Comparison of ENCODE assay signal across 13 mouse cellular contexts in genomic region chr10:43003466-43003757, GRCm38 (mm10).
DNase-seq lines count a peak whose midpoint lies in the region; ATAC-seq and TF ChIP-seq lines count a peak whose summit lies in the region.
"Had no signal": no experiment of that assay in that cellular context is flagged by ENCODE, and none has a peak within 500 bp of the region (broad histone marks: within the 10 kb centered on the region; RNA-seq: fewer than 3 reads in every experiment).

No protein-coding gene starts in this region.

- H3K4me2 ChIP-seq in kidney, postnatal 0 days (ENCODE audit: low read length), result peak overlapping the region; percentile 93
- H3K4me2 ChIP-seq in embryonic facial prominence, embryonic 12.5 days (replicated peaks), result peak overlapping the region; percentile 55; the same call in 1 of the 2 replicates
- H3K4me2 ChIP-seq in liver, postnatal 0 days (ENCODE audit: low read depth, low read length), result peak overlapping the region; percentile 77; the same call in 1 of the 2 replicates

- H3K36me3 ChIP-seq in kidney, postnatal 0 days (ENCODE audit: insufficient read depth, low read length), result no peaks in the 10 kb centered on the region
- peaks cover 7% of the 10 kb centered on the region; the same call in 1 of the 2 replicates for H3K36me3 ChIP-seq in embryonic facial prominence, embryonic 12.5 days
- no peaks in the 10 kb centered on the region for H3K36me3 ChIP-seq in liver, postnatal 0 days (replicated peaks; ENCODE audit: insufficient read depth, low read length)
- H3K36me3 ChIP-seq: neural tube, embryonic 15.5 days had no signal

- no peak for TF ChIP-seq CTCF in kidney, postnatal 0 days (IDR thresholded peaks at IDR 0.05; ENCODE audit: low read depth)
- TF ChIP-seq CTCF in liver, postnatal 0 days (IDR thresholded peaks at IDR 0.05; ENCODE audit: low read depth), result no peak

- no peak for TF ChIP-seq EP300 in liver, postnatal 0 days (IDR thresholded peaks at IDR 0.05; ENCODE audit: low read depth)

- no peaks in the 10 kb centered on the region for H3K9me3 ChIP-seq in kidney, postnatal 0 days (replicated peaks; ENCODE audit: low read length)
- no peaks in the 10 kb centered on the region for H3K9me3 ChIP-seq in embryonic facial prominence, embryonic 12.5 days
- no peaks in the 10 kb centered on the region for H3K9me3 ChIP-seq in liver, postnatal 0 days (ENCODE audit: low read length)
- H3K9me3 ChIP-seq: neural tube, embryonic 15.5 days had no signal

- no peak overlapping the region for H3K9ac ChIP-seq in kidney, postnatal 0 days (ENCODE audit: low read depth, low read length)
- no peak overlapping the region for H3K9ac ChIP-seq in embryonic facial prominence, embryonic 12.5 days
- no peak overlapping the region for H3K9ac ChIP-seq in liver, postnatal 0 days (replicated peaks)
- H3K9ac ChIP-seq: neural tube, embryonic 15.5 days had no signal

- DNase-seq in kidney, postnatal 0 days (ENCODE audit: low spot score), result no peak
- no peak for DNase-seq in kidney, adult 11 months
- peak; percentile 63 for DNase-seq in forelimb bud, embryonic 11.5 days (ENCODE audit: low read depth, low spot score)
- DNase-seq in liver, postnatal 0 days, result no peak
- no peak for DNase-seq in right cerebral cortex, postnatal 36 days (ENCODE audit: low spot score in 2 of 2)
- DNase-seq in cerebellum, adult 18-20 months, result no peak
- DNase-seq: cerebellum, postnatal 25 days; gastrocnemius, postnatal 10 days had no signal

- WGBS in kidney, postnatal 0 days, result 12% methylated on average over 5 of the region's 5 CpGs
- 8% methylated on average over 5 of the region's 5 CpGs for WGBS in embryonic facial prominence, embryonic 12.5 days
- WGBS in liver, postnatal 0 days (ENCODE audit: insufficient replicate concordance), result 42% methylated on average over 5 of the region's 5 CpGs

- peaks cover 8% of the 10 kb centered on the region for H3K4me1 ChIP-seq in kidney, postnatal 0 days (replicated peaks; ENCODE audit: insufficient read depth, low read length)
- H3K4me1 ChIP-seq in embryonic facial prominence, embryonic 12.5 days, result peaks cover 37% of the 10 kb centered on the region
- H3K4me1 ChIP-seq in liver, postnatal 0 days (ENCODE audit: insufficient read depth), result peaks cover 12% of the 10 kb centered on the region; the same call in 1 of the 2 replicates

- no peak overlapping the region for H3K27ac ChIP-seq in kidney, postnatal 0 days
- peak overlapping the region; percentile 81 for H3K27ac ChIP-seq in embryonic facial prominence, embryonic 12.5 days
- no peak overlapping the region for H3K27ac ChIP-seq in liver, postnatal 0 days (ENCODE audit: low read depth)
- H3K27ac ChIP-seq: hindbrain, embryonic 14.5 days; neural tube, embryonic 15.5 days had no signal

- peak overlapping the region; percentile 46; the same call in 1 of the 2 replicates for H3K4me3 ChIP-seq in kidney, postnatal 0 days (replicated peaks; ENCODE audit: low read depth, low read length)
- H3K4me3 ChIP-seq in embryonic facial prominence, embryonic 12.5 days, result no peak overlapping the region
- H3K4me3 ChIP-seq in liver, postnatal 0 days (ENCODE audit: low read depth, low read length), result no peak overlapping the region

- ATAC-seq in kidney, postnatal 0 days (replicated peaks; ENCODE audit: low FRiP score, low read depth), result no peak
- ATAC-seq in embryonic facial prominence, embryonic 12.5 days (ENCODE audit: insufficient number of reproducible peaks, insufficient read depth, low FRiP score, low TSS enrichment), result peak; percentile 54
- no peak for ATAC-seq in liver, postnatal 0 days
- ATAC-seq: CD4-positive, CD25-positive, alpha-beta regulatory T cell, adult 4 months; forebrain, embryonic 14.5 days had no signal

- no peaks in the 10 kb centered on the region for H3K27me3 ChIP-seq in kidney, postnatal 0 days (ENCODE audit: insufficient read depth, low read length)
- no peaks in the 10 kb centered on the region for H3K27me3 ChIP-seq in embryonic facial prominence, embryonic 12.5 days
- H3K27me3 ChIP-seq in liver, postnatal 0 days (ENCODE audit: insufficient read depth, low read length), result peaks cover 6% of the 10 kb centered on the region; the same call in 1 of the 2 replicates
- H3K27me3 ChIP-seq: neural tube, embryonic 15.5 days had no signal
